Mouse (Mus musculus): ENCODE measurements at regions not wholly inside any gene's neighbourhood (a gene's known extent, or its start where the extent isn't known, plus 50 kb on each side); places are given as distances from the start of the nearest gene placed in this dataset.

DNA sequence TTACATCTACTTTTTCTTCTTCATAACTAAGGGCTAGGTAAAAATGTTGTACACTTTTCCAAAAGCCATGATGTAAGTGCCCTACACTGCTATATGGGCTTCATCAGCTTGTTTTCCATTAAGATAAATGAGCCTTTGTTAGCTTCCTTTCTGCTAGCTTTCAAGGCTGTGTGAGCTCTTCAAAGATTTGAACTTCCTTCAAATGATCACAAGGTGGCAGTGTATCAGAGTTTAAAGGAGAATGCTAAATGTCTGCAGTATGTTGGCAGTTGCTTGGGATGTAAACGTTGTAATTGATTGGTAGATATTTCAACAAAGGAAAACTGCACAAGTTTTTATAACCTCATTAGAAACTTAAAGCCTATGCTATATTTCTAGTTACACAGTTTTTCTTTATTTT lies 563.5 kb downstream of the Adcyap1 start:
- no peak for TF ChIP-seq POLR2A (IDR thresholded peaks at IDR 0.05; ENCODE audit: borderline replicate concordance, extremely low read depth, insufficient read depth, insufficient read length, poor library complexity, severe bottlenecking)
- TF ChIP-seq CTCF (IDR thresholded peaks at IDR 0.05; ENCODE audit: borderline replicate concordance, extremely low read depth, insufficient read depth, insufficient read length) = peak; percentile 27; the same call in 1 of the 2 replicates
